Mouse (Mus musculus) testis, adult 2 months (tissue): ENCODE data around the gene Itpr3.

Experiments used
- CTCF ChIP-seq: fragments of 200-500 bp; IDR thresholded peaks from 2 replicates; pipeline ENCODE4 v1.5.1; 2012; ENCODE audit warnings: low read depth, mild to moderate bottlenecking, inconsistent platforms, low read length, moderate library complexity; ENCODE audit not compliant: control insufficient read depth, insufficient read depth, insufficient replicate concordance
- POLR2A ChIP-seq: fragments of 200-500 bp; IDR thresholded peaks from 2 replicates; pipeline ENCODE4 v1.6.1; 2012; ENCODE audit warnings: low read depth, mild to moderate bottlenecking, inconsistent platforms, low read length, moderate library complexity; ENCODE audit not compliant: control insufficient read depth

DNA sequence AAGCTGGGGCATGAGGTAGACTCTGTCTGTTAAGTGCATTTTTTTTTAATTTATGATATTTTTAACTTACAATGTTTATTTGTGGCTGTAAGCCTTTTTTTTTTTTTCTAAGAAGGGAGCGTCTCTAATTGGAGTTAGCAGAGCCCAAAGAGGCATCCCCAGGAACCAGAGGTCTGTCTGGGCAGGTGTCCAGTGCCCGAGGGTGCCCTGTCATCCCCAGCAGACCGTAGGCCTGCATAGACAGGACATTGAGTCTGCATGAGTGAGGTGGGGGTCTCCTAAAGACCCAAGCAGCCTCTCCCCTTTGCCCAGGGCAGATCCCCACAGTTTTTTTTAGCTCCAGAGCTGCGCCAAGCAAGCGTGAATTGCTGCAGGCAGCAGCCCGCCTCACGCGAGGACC, 98.6 kb downstream of the Itpr3 start:
- TF ChIP-seq CTCF (no peak), POLR2A (no peak)
